Mouse (Mus musculus) megakaryocyte, embryonic 14.5 days (primary cell): ENCODE measurements at regions not wholly inside any gene's neighbourhood (a gene's known extent, or its start where the extent isn't known, plus 50 kb on each side); places are given as distances from the start of the nearest gene placed in this dataset.

ENCODE experiments used
- FLI1 ChIP-seq: IDR thresholded peaks from 2 replicates; pipeline ENCODE4 v1.6.1; 2012; ENCODE audit warnings: low read length, inconsistent platforms, mixed read lengths
- GATA1 ChIP-seq: IDR thresholded peaks from 3 replicates; pipeline ENCODE4 v1.6.1; 2012; ENCODE audit warnings: mixed read lengths, low read length, inconsistent platforms, borderline replicate concordance

DNA sequence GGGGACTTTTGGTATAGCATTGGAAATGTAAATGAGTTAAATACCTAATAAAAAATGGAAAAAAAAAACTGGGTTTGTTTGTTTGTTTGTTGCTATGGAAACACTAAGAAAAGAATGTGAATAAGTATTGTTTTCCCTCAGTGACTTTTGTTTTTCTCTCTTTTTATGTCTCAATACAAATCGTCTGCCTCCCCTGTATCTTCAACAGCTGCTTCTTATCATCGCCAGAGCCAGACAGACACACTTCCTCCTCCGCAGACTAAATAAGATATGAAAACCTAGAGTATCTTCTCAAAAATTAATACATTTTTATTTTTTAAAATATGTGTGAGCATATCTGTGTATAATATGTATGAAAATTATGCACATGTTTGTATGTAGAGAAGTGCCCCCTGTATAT is 389.0 kb downstream of the Nuf2 start:
- TF ChIP-seq GATA1 (no peak), FLI1 (no peak)
